Comparison of ENCODE assay signal across 16 mouse cellular contexts in genomic region chr4:130726118-130726517, GRCm38 (mm10).
DNase-seq lines count a peak whose midpoint lies in the region; ATAC-seq and TF ChIP-seq lines count a peak whose summit lies in the region.
"Had no signal": no experiment of that assay in that cellular context is flagged by ENCODE, and none has a peak within 500 bp of the region (broad histone marks: within the 10 kb centered on the region; RNA-seq: fewer than 3 reads in every experiment).

No protein-coding gene starts in this region.

- H3K36me3 ChIP-seq in liver, embryonic 15.5 days (replicated peaks) = peaks cover 89% of the 10 kb centered on the region
- H3K36me3 ChIP-seq in liver, postnatal 0 days (replicated peaks; ENCODE audit: insufficient read depth, low read length) = peaks cover 55% of the 10 kb centered on the region
- 0 out of 2 replicates have a peak, but pooled peaks cover 3% of the 10 kb centered on the region for H3K36me3 ChIP-seq in hindbrain, embryonic 15.5 days
- H3K36me3 ChIP-seq in neural tube, embryonic 15.5 days = peaks cover 6% of the 10 kb centered on the region; the same call in 1 of the 2 replicates

- no peaks in the 10 kb centered on the region for H3K27me3 ChIP-seq in liver, embryonic 15.5 days
- no peaks in the 10 kb centered on the region for H3K27me3 ChIP-seq in liver, postnatal 0 days (ENCODE audit: insufficient read depth, low read length)
- H3K27me3 ChIP-seq in hindbrain, embryonic 15.5 days = no peaks in the 10 kb centered on the region
- H3K27me3 ChIP-seq in neural tube, embryonic 15.5 days (replicated peaks) = no peaks in the 10 kb centered on the region
- H3K27me3 ChIP-seq: limb, embryonic 13.5 days had no signal

- H3K9ac ChIP-seq in liver, embryonic 15.5 days = no peak overlapping the region
- H3K9ac ChIP-seq in liver, postnatal 0 days (replicated peaks) = no peak overlapping the region
- H3K9ac ChIP-seq in hindbrain, embryonic 15.5 days = no peak overlapping the region
- H3K9ac ChIP-seq in neural tube, embryonic 15.5 days (replicated peaks) = no peak overlapping the region
- H3K9ac ChIP-seq: limb, embryonic 13.5 days had no signal

- H3K4me1 ChIP-seq in liver, embryonic 15.5 days (replicated peaks) = peaks cover 44% of the 10 kb centered on the region
- peaks cover 20% of the 10 kb centered on the region for H3K4me1 ChIP-seq in liver, postnatal 0 days (ENCODE audit: insufficient read depth)
- H3K4me1 ChIP-seq in hindbrain, embryonic 15.5 days (replicated peaks) = peaks cover 44% of the 10 kb centered on the region
- H3K4me1 ChIP-seq in neural tube, embryonic 15.5 days = peaks cover 47% of the 10 kb centered on the region

- DNase-seq in cerebellum, postnatal 25 days = peak; percentile 31 to 55
- DNase-seq in cerebellum, adult 9-11 months = no peak
- no peak for DNase-seq in liver, postnatal 0 days
- no peak for DNase-seq in kidney, adult 18-20 months
- DNase-seq in right cerebral cortex, adult 18-20 months = no peak
- DNase-seq: B cell, adult 2 months; heart, adult 11 months; kidney, adult 11 months; kidney, postnatal 4 days; thymus, adult 18-20 months had no signal

- TF ChIP-seq EP300 in liver, postnatal 0 days (IDR thresholded peaks at IDR 0.05; ENCODE audit: low read depth) = no peak

- H3K4me2 ChIP-seq in liver, embryonic 15.5 days = no peak overlapping the region
- H3K4me2 ChIP-seq in liver, postnatal 0 days (ENCODE audit: low read depth, low read length) = no peak overlapping the region
- no peak overlapping the region for H3K4me2 ChIP-seq in hindbrain, embryonic 15.5 days
- no peak overlapping the region for H3K4me2 ChIP-seq in neural tube, embryonic 15.5 days
- H3K4me2 ChIP-seq: limb, embryonic 13.5 days had no signal

- H3K27ac ChIP-seq in liver, embryonic 15.5 days (replicated peaks) = 0 out of 2 replicates have a peak overlapping the region, but pooled peaks have one; percentile 20
- no peak overlapping the region for H3K27ac ChIP-seq in liver, postnatal 0 days (ENCODE audit: low read depth)
- H3K27ac ChIP-seq in hindbrain, embryonic 15.5 days (replicated peaks) = peak overlapping the region; percentile 32; the same call in 1 of the 2 replicates
- H3K27ac ChIP-seq in neural tube, embryonic 15.5 days (replicated peaks) = peak overlapping the region; percentile 46; the same call in 1 of the 2 replicates
- H3K27ac ChIP-seq: limb, embryonic 13.5 days; macrophage had no signal

- ATAC-seq in liver, embryonic 15.5 days (ENCODE audit: insufficient read depth) = no peak
- ATAC-seq in liver, postnatal 0 days = no peak
- ATAC-seq in hindbrain, embryonic 15.5 days (ENCODE audit: low FRiP score, low read depth) = peak; percentile 54; the same call in 1 of the 2 replicates
- ATAC-seq in neural tube, embryonic 15.5 days (ENCODE audit: low FRiP score) = no peak

- TF ChIP-seq CTCF in liver, postnatal 0 days (IDR thresholded peaks at IDR 0.05; ENCODE audit: low read depth) = no peak

- 81% methylated on average over 3 of the region's 3 CpGs for WGBS in liver, embryonic 15.5 days (ENCODE audit: insufficient replicate concordance)
- 81% methylated on average over 3 of the region's 3 CpGs for WGBS in liver, postnatal 0 days (ENCODE audit: insufficient replicate concordance)
- 11% methylated on average over 3 of the region's 3 CpGs for WGBS in hindbrain, embryonic 15.5 days
- 35% methylated on average over 3 of the region's 3 CpGs for WGBS in neural tube, embryonic 15.5 days

- no peak overlapping the region for H3K4me3 ChIP-seq in liver, embryonic 15.5 days (replicated peaks)
- H3K4me3 ChIP-seq in liver, postnatal 0 days (ENCODE audit: low read depth, low read length) = no peak overlapping the region
- H3K4me3 ChIP-seq in hindbrain, embryonic 15.5 days = no peak overlapping the region
- H3K4me3 ChIP-seq in neural tube, embryonic 15.5 days (replicated peaks) = no peak overlapping the region
- H3K4me3 ChIP-seq: limb, embryonic 13.5 days; myocyte had no signal

- H3K9me3 ChIP-seq in liver, embryonic 15.5 days (replicated peaks) = no peaks in the 10 kb centered on the region
- no peaks in the 10 kb centered on the region for H3K9me3 ChIP-seq in liver, postnatal 0 days (ENCODE audit: low read length)
- no peaks in the 10 kb centered on the region for H3K9me3 ChIP-seq in hindbrain, embryonic 15.5 days
- no peaks in the 10 kb centered on the region for H3K9me3 ChIP-seq in neural tube, embryonic 15.5 days (replicated peaks)
- H3K9me3 ChIP-seq: limb, embryonic 13.5 days had no signal

Comparison
In these comparisons a context has a peak if more than half of its experiments do, and no peak if none do; other contexts are left out.
1. DNase-seq: peak in cerebellum, postnatal 25 days (2 of 2); none in cerebellum, adult 9-11 months (single experiment), liver, postnatal 0 days (single experiment), kidney, adult 18-20 months (single experiment) and right cerebral cortex, adult 18-20 months (single experiment).